Comparison of ENCODE assay signal across 13 mouse cellular contexts in the genomic region with DNA sequence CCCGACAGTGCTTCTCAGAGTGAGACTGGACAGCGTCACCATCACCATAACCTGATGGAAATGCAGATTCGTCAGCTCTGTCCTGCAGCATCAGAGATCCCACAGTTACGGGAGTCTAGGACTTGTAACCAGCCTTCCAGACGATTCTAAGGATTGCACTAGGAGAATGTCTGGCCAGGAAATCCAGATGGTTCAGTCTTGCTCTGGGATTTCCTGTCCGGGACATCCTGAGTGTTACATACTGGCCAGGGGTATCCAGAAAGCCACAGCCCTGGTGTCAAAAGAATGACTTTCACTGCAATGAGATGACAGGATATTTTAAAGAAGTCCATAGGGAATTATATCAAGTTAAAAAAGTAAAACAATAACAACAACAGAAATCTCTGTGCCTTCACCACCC.
DNase-seq lines count a peak whose midpoint lies in the region; ATAC-seq and TF ChIP-seq lines count a peak whose summit lies in the region.
"Had no signal": no experiment of that assay in that cellular context is flagged by ENCODE, and none has a peak within 500 bp of the region (broad histone marks: within the 10 kb centered on the region; RNA-seq: fewer than 3 reads in every experiment).

No protein-coding gene starts in this region.

- H3K9me3 ChIP-seq in midbrain, embryonic 14.5 days (ENCODE audit: control insufficient read depth, low read length): no peaks in the 10 kb centered on the region
- no peaks in the 10 kb centered on the region for H3K9me3 ChIP-seq in midbrain, embryonic 11.5 days (ENCODE audit: control insufficient read depth, low read length)
- H3K9me3 ChIP-seq: limb, embryonic 12.5 days had no signal

- peaks cover 8% of the 10 kb centered on the region; the same call in 1 of the 2 replicates for H3K4me1 ChIP-seq in kidney, adult 2 months (ENCODE audit: control insufficient read depth, insufficient read depth, low read length)
- H3K4me1 ChIP-seq in midbrain, embryonic 14.5 days (ENCODE audit: control insufficient read depth, insufficient read depth, low read length): peaks cover 45% of the 10 kb centered on the region
- peaks cover 10% of the 10 kb centered on the region for H3K4me1 ChIP-seq in midbrain, embryonic 11.5 days (ENCODE audit: control insufficient read depth, insufficient read depth, low read length)

- intact Hi-C loops in heart, postnatal 14 days (cut with DNase I): no loop called here

- no peak overlapping the region for H3K27ac ChIP-seq in kidney, adult 2 months (ENCODE audit: insufficient read depth, low read depth, low read length)
- H3K27ac ChIP-seq in midbrain, embryonic 14.5 days (replicated peaks; ENCODE audit: low read depth, low read length): peak overlapping the region; percentile 80; the same call in 1 of the 2 replicates
- no peak overlapping the region for H3K27ac ChIP-seq in midbrain, embryonic 11.5 days (ENCODE audit: low read depth, low read length)

- H3K4me3 ChIP-seq in kidney, adult 2 months (ENCODE audit: insufficient read depth, low read depth, low read length): no peak overlapping the region
- no peak overlapping the region for H3K4me3 ChIP-seq in midbrain, embryonic 14.5 days (replicated peaks; ENCODE audit: low read depth, low read length)
- no peak overlapping the region for H3K4me3 ChIP-seq in midbrain, embryonic 11.5 days (ENCODE audit: low read depth, low read length)
- H3K4me3 ChIP-seq: limb, embryonic 12.5 days had no signal

- no peak overlapping the region for H3K9ac ChIP-seq in midbrain, embryonic 14.5 days (replicated peaks; ENCODE audit: low read length)
- no peak overlapping the region for H3K9ac ChIP-seq in midbrain, embryonic 11.5 days (ENCODE audit: low read length)
- H3K9ac ChIP-seq: limb, embryonic 12.5 days; liver, postnatal 0 days had no signal

- no peak for TF ChIP-seq POLR2A in kidney, adult 2 months (IDR thresholded peaks at IDR 0.05; ENCODE audit: low read depth, low read length)

- WGBS in kidney, adult 2 months: 65% methylated on average over 6 of the region's 6 CpGs
- 90% methylated on average over 6 of the region's 6 CpGs for WGBS in midbrain, embryonic 14.5 days
- WGBS in midbrain, embryonic 11.5 days: 85% methylated on average over 6 of the region's 6 CpGs

- no peaks in the 10 kb centered on the region for H3K27me3 ChIP-seq in kidney, adult 2 months (replicated peaks; ENCODE audit: control insufficient read depth, insufficient read depth, low read length)
- H3K27me3 ChIP-seq in midbrain, embryonic 14.5 days (ENCODE audit: control insufficient read depth, insufficient read depth, low read length): no peaks in the 10 kb centered on the region
- H3K27me3 ChIP-seq in midbrain, embryonic 11.5 days (ENCODE audit: control insufficient read depth, insufficient read depth, low read length): no peaks in the 10 kb centered on the region
- H3K27me3 ChIP-seq: limb, embryonic 12.5 days had no signal

- no peak overlapping the region for H3K4me2 ChIP-seq in midbrain, embryonic 14.5 days (ENCODE audit: low read length)
- no peak overlapping the region for H3K4me2 ChIP-seq in midbrain, embryonic 11.5 days
- H3K4me2 ChIP-seq: limb, embryonic 12.5 days had no signal

- no peak for ATAC-seq in midbrain, embryonic 14.5 days (ENCODE audit: low FRiP score, low TSS enrichment)
- ATAC-seq in midbrain, embryonic 11.5 days (ENCODE audit: low FRiP score): no peak
- ATAC-seq: liver, postnatal 0 days had no signal

- no peaks in the 10 kb centered on the region for H3K36me3 ChIP-seq in kidney, adult 2 months (ENCODE audit: control insufficient read depth, insufficient read depth, low read length)
- H3K36me3 ChIP-seq in midbrain, embryonic 14.5 days (ENCODE audit: control insufficient read depth, insufficient read depth, low read length): peaks cover 28% of the 10 kb centered on the region
- H3K36me3 ChIP-seq in midbrain, embryonic 11.5 days (ENCODE audit: control insufficient read depth, insufficient read depth, low read length): peaks cover 9% of the 10 kb centered on the region; the same call in 1 of the 2 replicates
- H3K36me3 ChIP-seq: G1E had no signal

- DNase-seq in heart, adult 11 months: peak; percentile 91
- DNase-seq in heart, postnatal 14 days: no peak
- DNase-seq in kidney, adult 2 months: peak; percentile 55
- DNase-seq in kidney, adult 18-20 months: no peak
- no peak for DNase-seq in midbrain, embryonic 14.5 days
- DNase-seq in midbrain, embryonic 11.5 days (ENCODE audit: low spot score, missing footprints): no peak
- no peak for DNase-seq in urinary bladder, adult 18-20 months (ENCODE audit: low spot score in 2 of 2)
- DNase-seq: adrenal gland, adult 8-10 months; cerebellum, adult 9-11 months; liver, postnatal 0 days; lung, postnatal 36 days had no signal

- no peak for TF ChIP-seq CTCF in kidney, adult 2 months (conservative IDR thresholded peaks at IDR 0.05; ENCODE audit: insufficient read depth, insufficient read length, low read depth, low read length)

Comparison
In these comparisons a context has a peak if more than half of its experiments do, and no peak if none do; other contexts are left out.
1. DNase-seq: peak in heart, adult 11 months (single experiment) and kidney, adult 2 months (single experiment); none in heart, postnatal 14 days (0 of 2), kidney, adult 18-20 months (single experiment), midbrain, embryonic 14.5 days (single experiment), midbrain, embryonic 11.5 days (single experiment) and urinary bladder, adult 18-20 months (0 of 2).